Mouse (Mus musculus): ENCODE measurements around the gene Wbp4. TPM values are rescaled to one million over a fixed set of nuclear protein-coding genes. Genes with fewer than 3 reads are reported as not detected.
"Not testable (repeated sequence)": the region's sequence is repeated elsewhere in the genome, so short reads cannot be mapped to it uniquely, and the experiment has no call there.

Wbp4 gene
- polyA plus RNA-seq, 1 experiment from 2014 or later = 61.1 TPM

DNA sequence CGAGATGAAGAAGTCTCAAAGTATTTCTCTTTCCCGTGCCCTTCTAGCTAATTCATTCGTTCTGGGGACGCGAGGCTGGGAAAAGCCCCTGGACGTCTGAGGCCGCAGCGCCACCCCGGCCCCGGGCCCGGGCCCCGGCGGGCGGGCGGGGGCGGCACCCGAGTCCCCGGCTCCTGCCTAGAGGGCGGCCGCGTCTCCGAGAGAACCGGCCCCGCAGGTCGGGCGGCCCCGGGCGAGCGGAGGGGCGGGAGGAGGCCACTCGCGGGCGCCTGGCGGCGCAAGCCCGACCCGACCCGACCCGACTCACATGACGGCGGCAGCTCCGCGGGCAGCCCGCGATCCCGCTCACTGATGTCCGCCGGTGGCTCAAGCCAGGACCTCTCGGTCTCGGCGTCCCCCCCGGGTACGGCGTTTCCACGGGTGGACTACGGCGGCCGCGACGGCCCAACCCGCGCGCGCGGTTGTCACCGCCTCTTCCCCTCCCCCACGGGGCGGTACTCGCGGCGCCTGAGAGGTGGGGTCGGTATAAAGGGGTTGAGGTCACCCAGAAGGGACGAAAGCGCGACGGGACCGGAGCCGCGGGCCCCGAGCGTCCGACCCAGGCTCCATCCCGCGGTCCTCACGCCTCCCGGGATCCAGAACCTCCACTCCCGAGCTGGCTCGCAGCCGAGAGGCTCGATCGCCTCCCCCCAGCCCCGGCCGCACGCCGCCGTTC is 539 bp downstream of the Wbp4 start, which contains the start of gene Elf1:
Elf1 (plus strand) TSS at position 571 of the 715 bp plus-strand sequence.
- H3K9ac ChIP-seq (ENCODE audit: low read length) = peak within 1 kb of the TSS; percentile 98
- under 1% methylated on average over 85 of the region's 96 CpGs for WGBS
- peak; percentile 87 for ATAC-seq (ENCODE audit: low FRiP score)

GRCm38 (mm10) chr14:79473384-79473783 is 7.9 kb downstream of the Wbp4 start:
- WGBS = 86% methylated on average over 2 of the region's 2 CpGs
- Histone ChIP-seq H3K36me3 (ENCODE audit: control insufficient read depth, insufficient read depth, low read length) (peaks cover 10% of the 10 kb centered on the region; the same call in 1 of the 2 replicates), H3K9me3 (ENCODE audit: control insufficient read depth, low read length) (no peaks in the 10 kb centered on the region), H3K27ac (ENCODE audit: low read depth, low read length) (no peak overlapping the region), H3K4me1 (ENCODE audit: control insufficient read depth, insufficient read depth, low read length) (no peaks in the 10 kb centered on the region), H3K9ac (ENCODE audit: low read length) (no peak overlapping the region), H3K4me2 (no peak overlapping the region), H3K4me3 (ENCODE audit: low read depth, low read length) (no peak overlapping the region), H3K27me3 (ENCODE audit: control insufficient read depth, insufficient read depth, low read length) (no peaks in the 10 kb centered on the region)
- no peak for ATAC-seq (ENCODE audit: low FRiP score)
- no peak for DNase-seq (ENCODE audit: low spot score, missing footprints)

More for the DNA sequence above, 539 bp downstream of the Wbp4 start, which contains the start of gene Elf1:
- H3K4me1 ChIP-seq (ENCODE audit: control insufficient read depth, insufficient read depth, low read length) = peaks cover 15% of the 10 kb centered on the region
- no peaks in the 10 kb centered on the region for H3K27me3 ChIP-seq (ENCODE audit: control insufficient read depth, insufficient read depth, low read length)
- peak within 1 kb of the TSS; percentile 100 for H3K27ac ChIP-seq (ENCODE audit: low read depth, low read length)
- no peaks in the 10 kb centered on the region; the same call in 1 of the 2 replicates for H3K36me3 ChIP-seq (ENCODE audit: control insufficient read depth, insufficient read depth, low read length)
- DNase-seq (ENCODE audit: low spot score, missing footprints) = peak; percentile 98
- peak within 1 kb of the TSS; percentile 68 for H3K4me2 ChIP-seq
- no peaks in the 10 kb centered on the region for H3K9me3 ChIP-seq (ENCODE audit: control insufficient read depth, low read length)
- peak within 1 kb of the TSS; percentile 89 for H3K4me3 ChIP-seq (ENCODE audit: low read depth, low read length)

- H3K4me3 ChIP-seq (ENCODE audit: low read depth, low read length) = no peak overlapping the region
- peaks cover 12% of the 10 kb centered on the region for H3K36me3 ChIP-seq (ENCODE audit: control insufficient read depth, insufficient read depth, low read length)
- no peaks in the 10 kb centered on the region for H3K27me3 ChIP-seq (ENCODE audit: control insufficient read depth, insufficient read depth, low read length)
- H3K9ac ChIP-seq (ENCODE audit: low read length) = no peak overlapping the region
- H3K9me3 ChIP-seq (ENCODE audit: control insufficient read depth, low read length) = no peaks in the 10 kb centered on the region
- 26% methylated on average over 3 of the region's 3 CpGs for WGBS
- no peaks in the 10 kb centered on the region for H3K4me1 ChIP-seq (ENCODE audit: control insufficient read depth, insufficient read depth, low read length)
- ATAC-seq (ENCODE audit: low FRiP score) (no peak), DNase-seq (ENCODE audit: low spot score, missing footprints) (peak; percentile 88)
- H3K4me2 ChIP-seq = no peak overlapping the region
- no peak overlapping the region for H3K27ac ChIP-seq (ENCODE audit: low read depth, low read length)
These were observed 13.7 kb downstream of the Wbp4 start for GRCm38 (mm10) chr14:79467621-79468020.

DNA sequence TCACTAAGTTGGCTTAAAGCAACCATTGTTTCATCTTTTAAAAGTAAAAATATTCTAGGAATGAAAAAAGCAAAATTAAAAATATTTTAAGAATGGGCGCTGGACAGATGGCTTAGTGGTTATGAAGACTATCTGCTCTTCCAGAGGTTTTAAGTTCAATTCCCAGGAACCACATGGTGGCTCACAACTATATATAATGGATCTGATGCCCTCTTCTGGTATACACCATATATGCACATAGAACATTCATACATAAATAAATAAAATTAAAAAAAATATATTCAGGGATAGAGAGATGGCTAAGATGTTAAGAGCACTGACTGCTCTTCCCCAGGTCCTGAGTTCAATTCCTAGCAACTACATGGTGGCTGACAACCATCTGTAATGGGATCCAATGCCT is 15.7 kb downstream of the Wbp4 start:
- 91% methylated on average over 1 of the region's 1 CpGs for WGBS
- Histone ChIP-seq H3K4me2 (no peak overlapping the region), H3K4me3 (ENCODE audit: low read depth, low read length) (no peak overlapping the region), H3K36me3 (ENCODE audit: control insufficient read depth, insufficient read depth, low read length) (peaks cover 18% of the 10 kb centered on the region), H3K4me1 (ENCODE audit: control insufficient read depth, insufficient read depth, low read length) (no peaks in the 10 kb centered on the region), H3K9ac (ENCODE audit: low read length) (no peak overlapping the region), H3K9me3 (ENCODE audit: control insufficient read depth, low read length) (no peaks in the 10 kb centered on the region), H3K27ac (ENCODE audit: low read depth, low read length) (no peak overlapping the region), H3K27me3 (ENCODE audit: control insufficient read depth, insufficient read depth, low read length) (no peaks in the 10 kb centered on the region)
- DNase-seq (ENCODE audit: low spot score, missing footprints) (no peak), ATAC-seq (ENCODE audit: low FRiP score) (no peak)

DNA sequence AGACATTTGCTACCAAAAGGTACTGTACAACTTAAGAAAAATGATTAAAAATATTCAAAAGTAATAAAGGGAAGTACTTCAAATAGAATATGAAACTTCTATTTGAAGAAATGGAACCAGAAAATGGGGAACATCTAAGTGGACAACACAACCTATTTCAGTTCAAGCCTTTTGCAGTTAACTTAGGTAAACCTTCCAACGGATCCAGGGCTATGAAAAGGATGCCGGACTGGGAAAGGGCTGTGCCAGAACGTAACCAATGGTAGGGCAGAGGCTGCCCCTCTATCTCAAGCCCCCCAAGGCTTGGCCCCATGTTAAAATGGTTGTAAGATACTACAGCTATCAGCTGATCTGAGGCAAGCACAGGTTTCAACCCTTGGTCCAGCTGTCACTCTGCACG is 20.3 kb downstream of the Wbp4 start:
- H3K4me1 ChIP-seq (ENCODE audit: control insufficient read depth, insufficient read depth, low read length) = no peaks in the 10 kb centered on the region
- H3K4me2 ChIP-seq = no peak overlapping the region
- H3K9me3 ChIP-seq (ENCODE audit: control insufficient read depth, low read length) = no peaks in the 10 kb centered on the region
- 87% methylated on average over 4 of the region's 4 CpGs for WGBS
- DNase-seq (ENCODE audit: low spot score, missing footprints) (peak; percentile 28), ATAC-seq (ENCODE audit: low FRiP score) (no peak)
- H3K27ac ChIP-seq (ENCODE audit: low read depth, low read length) = no peak overlapping the region
- no peak overlapping the region for H3K9ac ChIP-seq (ENCODE audit: low read length)
- peaks cover 10% of the 10 kb centered on the region; the same call in 1 of the 2 replicates for H3K36me3 ChIP-seq (ENCODE audit: control insufficient read depth, insufficient read depth, low read length)
- no peak overlapping the region for H3K4me3 ChIP-seq (ENCODE audit: low read depth, low read length)
- no peaks in the 10 kb centered on the region for H3K27me3 ChIP-seq (ENCODE audit: control insufficient read depth, insufficient read depth, low read length)

DNA sequence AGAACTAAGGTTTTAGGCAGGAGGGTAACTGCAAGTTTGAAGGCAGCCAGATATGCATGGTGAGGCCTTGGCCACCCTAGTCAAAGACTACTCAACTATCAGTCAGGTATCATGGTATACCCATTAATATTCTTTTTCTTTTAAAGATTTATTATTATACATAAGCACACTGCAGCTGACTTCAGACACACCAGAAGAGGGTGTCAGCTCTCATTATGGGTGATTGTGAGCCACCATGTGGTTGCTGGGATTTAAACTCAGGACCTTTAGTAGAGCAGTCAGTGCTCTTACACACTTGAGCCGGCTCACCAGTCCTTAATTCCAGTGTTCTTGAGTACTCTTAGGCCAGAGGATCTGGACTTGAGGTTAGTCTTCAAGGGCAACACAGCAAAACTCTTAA is 20.9 kb downstream of the Wbp4 start:
- WGBS = 91% methylated on average over 1 of the region's 1 CpGs
- H3K9ac ChIP-seq (ENCODE audit: low read length) = no peak overlapping the region
- H3K27me3 ChIP-seq (ENCODE audit: control insufficient read depth, insufficient read depth, low read length) = no peaks in the 10 kb centered on the region
- H3K36me3 ChIP-seq (ENCODE audit: control insufficient read depth, insufficient read depth, low read length) = peaks cover 7% of the 10 kb centered on the region; the same call in 1 of the 2 replicates
- H3K4me2 ChIP-seq = no peak overlapping the region
- no peak overlapping the region for H3K4me3 ChIP-seq (ENCODE audit: low read depth, low read length)
- no peak overlapping the region for H3K27ac ChIP-seq (ENCODE audit: low read depth, low read length)
- DNase-seq (ENCODE audit: low spot score, missing footprints) (peak; percentile 60), ATAC-seq (ENCODE audit: low FRiP score) (no peak)
- no peaks in the 10 kb centered on the region for H3K9me3 ChIP-seq (ENCODE audit: control insufficient read depth, low read length)
- H3K4me1 ChIP-seq (ENCODE audit: control insufficient read depth, insufficient read depth, low read length) = no peaks in the 10 kb centered on the region

DNA sequence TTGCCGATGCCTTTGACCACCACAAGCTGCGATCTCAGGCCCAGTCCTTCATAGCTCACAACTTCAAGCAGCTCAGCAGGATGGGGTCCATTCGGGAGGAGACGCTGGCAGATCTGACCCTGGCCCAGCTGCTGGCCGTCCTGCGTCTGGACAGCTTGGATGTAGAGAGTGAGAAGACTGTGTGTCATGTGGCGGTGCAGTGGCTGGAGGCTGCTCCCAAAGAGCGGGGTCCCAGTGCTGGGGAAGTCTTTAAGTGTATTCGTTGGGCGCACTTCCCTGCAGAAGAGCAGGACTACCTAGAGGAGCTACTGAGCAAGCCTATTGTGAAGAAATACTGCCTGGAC is 28.8 kb downstream of the Wbp4 start:
- H3K4me3 ChIP-seq (ENCODE audit: low read depth, low read length); H3K9me3 ChIP-seq (ENCODE audit: control insufficient read depth, low read length); H3K4me1 ChIP-seq (ENCODE audit: control insufficient read depth, insufficient read depth, low read length); H3K27ac ChIP-seq (ENCODE audit: low read depth, low read length); H3K4me2 ChIP-seq; H3K36me3 ChIP-seq (ENCODE audit: control insufficient read depth, insufficient read depth, low read length); H3K9ac ChIP-seq (ENCODE audit: low read length); H3K27me3 ChIP-seq (ENCODE audit: control insufficient read depth, insufficient read depth, low read length); DNase-seq (ENCODE audit: low spot score, missing footprints): not testable (repeated sequence)
- WGBS = 89% methylated on average over 5 of the region's 10 CpGs
- peak; percentile 42; the same call in 1 of the 2 replicates for ATAC-seq (ENCODE audit: low FRiP score)

GRCm38 (mm10) chr14:79451681-79452590 is 29.4 kb downstream of the Wbp4 start, which contains the start of gene Kbtbd6:
TSS of gene Kbtbd6 (plus strand) at chr14:79451835.
- DNase-seq (ENCODE audit: low spot score, missing footprints) = peak; percentile 98
- peak; percentile 90 for ATAC-seq (ENCODE audit: low FRiP score)
- H3K9me3 ChIP-seq (ENCODE audit: control insufficient read depth, low read length); H3K27ac ChIP-seq (ENCODE audit: low read depth, low read length); H3K36me3 ChIP-seq (ENCODE audit: control insufficient read depth, insufficient read depth, low read length); H3K27me3 ChIP-seq (ENCODE audit: control insufficient read depth, insufficient read depth, low read length); H3K4me1 ChIP-seq (ENCODE audit: control insufficient read depth, insufficient read depth, low read length): not testable (repeated sequence)
- 21% methylated on average over 43 of the region's 89 CpGs for WGBS
- H3K4me2 ChIP-seq = peak within 1 kb of the TSS; percentile 62
- H3K4me3 ChIP-seq (ENCODE audit: low read depth, low read length) = peak within 1 kb of the TSS; percentile 43
- peak within 1 kb of the TSS; percentile 63 for H3K9ac ChIP-seq (ENCODE audit: low read length)
